Mouse (Mus musculus) MEL (cell line): ENCODE measurements around the gene Sar1a. TPM values are rescaled to one million over a fixed set of nuclear protein-coding genes. Genes with fewer than 3 reads are reported as not detected.

Source experiments
- DNase-seq: peaks from one replicate; pipeline ENCODE4 v3.0.0; 2011; ENCODE audit warnings: low read depth, low spot score
- H3K27ac ChIP-seq: 2 replicates; pipeline ENCODE4 v1.5.1; 2012; ENCODE audit warnings: low read depth, mild to moderate bottlenecking, control low read depth, low read length, moderate library complexity; ENCODE audit not compliant: control insufficient read depth
- H3K27me3 ChIP-seq, 2 experiments: fragments of 150-350 bp in 1 of 2; sonication (generic) in 1 of 2; 2 replicates each; pipeline ENCODE4 v1.6.1; 2012; ENCODE audit warnings: low read length in 2 of 2, mild to moderate bottlenecking in 2 of 2, improper control_type of control experiment in 1 of 2, moderate library complexity in 1 of 2; ENCODE audit not compliant: insufficient read depth in 2 of 2, control insufficient read depth in 1 of 2
- H3K36me3 ChIP-seq, 2 experiments: 2 replicates each; pipeline ENCODE4 v1.6.1; 2012 to 2014; ENCODE audit warnings: low read length in 2 of 2, improper control_type of control experiment in 1 of 2, inconsistent platforms in 1 of 2, mild to moderate bottlenecking in 1 of 2; ENCODE audit not compliant: insufficient read depth in 2 of 2, control insufficient read depth in 1 of 2
- H3K4me1 ChIP-seq, 2 experiments: fragments of 150-350 bp in 1 of 2; sonication (generic) in 1 of 2; 2 replicates each; pipeline ENCODE4 v1.6.1; 2012; ENCODE audit warnings: low read length in 2 of 2, improper control_type of control experiment in 1 of 2, mild to moderate bottlenecking in 1 of 2; ENCODE audit not compliant: insufficient read depth in 2 of 2, control insufficient read depth in 1 of 2
- H3K4me3 ChIP-seq, 2 experiments: fragments of 150-350 bp in 1 of 2; sonication (generic) in 1 of 2; 2 replicates each; pipeline ENCODE4 v1.5.1; 2012; ENCODE audit warnings: low read depth in 2 of 2, low read length in 2 of 2, mild to moderate bottlenecking in 2 of 2, moderate library complexity in 2 of 2, control low read depth in 1 of 2, improper control_type of control experiment in 1 of 2; ENCODE audit not compliant: control insufficient read depth in 1 of 2, insufficient read depth in 1 of 2
- H3K79me2 ChIP-seq: 2 replicates; pipeline ENCODE4 v1.6.1; 2012; ENCODE audit warnings: mild to moderate bottlenecking, low read length, moderate library complexity; ENCODE audit not compliant: control insufficient read depth, poor library complexity, insufficient read depth
- H3K9ac ChIP-seq: 2 replicates; pipeline ENCODE4 v1.6.1; 2012; ENCODE audit warnings: low read depth, mild to moderate bottlenecking, control low read depth, low read length, moderate library complexity; ENCODE audit not compliant: control insufficient read depth, poor library complexity, severe bottlenecking
- H3K9me3 ChIP-seq: fragments of 150-350 bp; sonication (generic); replicated peaks from 2 replicates; pipeline ENCODE4 v1.6.1; 2012; ENCODE audit warnings: mild to moderate bottlenecking, low read length, improper control_type of control experiment, moderate library complexity; ENCODE audit not compliant: insufficient read depth
- BHLHE40 ChIP-seq: IDR thresholded peaks from 2 replicates; pipeline ENCODE4 v1.6.1; 2012; ENCODE audit warnings: low read depth, mild to moderate bottlenecking, inconsistent platforms, low read length, improper control_type of control experiment, borderline replicate concordance
- CHD1 ChIP-seq: IDR thresholded peaks from 2 replicates; pipeline ENCODE4 v1.6.1; 2012; ENCODE audit warnings: low read depth, mild to moderate bottlenecking, inconsistent platforms, low read length, improper control_type of control experiment
- CHD2 ChIP-seq: IDR thresholded peaks from 2 replicates; pipeline ENCODE4 v1.6.1; 2011; ENCODE audit warnings: low read length, improper control_type of control experiment
- CTCF ChIP-seq, 3 experiments: IDR thresholded peaks in 2 of 3; conservative IDR thresholded peaks in 1 of 3; 2 replicates each; pipeline ENCODE4 v1.5.1; 2011 to 2012; ENCODE audit warnings: low read length in 3 of 3, low read depth in 2 of 3, mild to moderate bottlenecking in 2 of 3, improper control_type of control experiment in 1 of 3, inconsistent platforms in 1 of 3, mixed read lengths in 1 of 3, moderate library complexity in 1 of 3; ENCODE audit not compliant: control insufficient read depth in 1 of 3, insufficient read depth in 1 of 3, poor library complexity in 1 of 3, severe bottlenecking in 1 of 3
- E2F4 ChIP-seq: IDR thresholded peaks from 2 replicates; pipeline ENCODE4 v1.6.1; 2011; ENCODE audit warnings: low read depth, low read length, improper control_type of control experiment, borderline replicate concordance
- ELF1 ChIP-seq: IDR thresholded peaks from 2 replicates; pipeline ENCODE4 v1.6.1; 2014; ENCODE audit warnings: low read depth, mild to moderate bottlenecking, inconsistent platforms, low read length, improper control_type of control experiment, moderate library complexity
- EP300 ChIP-seq, 2 experiments: IDR thresholded peaks; 2 replicates each; pipeline ENCODE4 v1.6.1; 2011; ENCODE audit warnings: improper control_type of control experiment in 2 of 2, low read length in 2 of 2, low read depth in 1 of 2, mild to moderate bottlenecking in 1 of 2
- ETS1 ChIP-seq: IDR thresholded peaks from 2 replicates; pipeline ENCODE4 v1.6.1; 2012; ENCODE audit warnings: low read depth, mild to moderate bottlenecking, inconsistent platforms, low read length, improper control_type of control experiment, moderate library complexity
- GABPA ChIP-seq: IDR thresholded peaks from 2 replicates; pipeline ENCODE4 v1.6.1; 2012; ENCODE audit warnings: low read depth, mild to moderate bottlenecking, inconsistent platforms, low read length, improper control_type of control experiment, moderate library complexity
- GATA1 ChIP-seq: IDR thresholded peaks from 2 replicates; pipeline ENCODE4 v1.6.1; 2011; ENCODE audit warnings: low read depth, low read length, improper control_type of control experiment
- HCFC1 ChIP-seq: IDR thresholded peaks from 2 replicates; pipeline ENCODE4 v1.6.1; 2012; ENCODE audit warnings: low read depth, mild to moderate bottlenecking, inconsistent platforms, low read length, improper control_type of control experiment, moderate library complexity
- JUND ChIP-seq: IDR thresholded peaks from 2 replicates; pipeline ENCODE4 v1.6.1; 2011; ENCODE audit warnings: low read depth, mild to moderate bottlenecking, improper control_type of control experiment, low read length
- KAT2A ChIP-seq: conservative IDR thresholded peaks from 2 replicates; pipeline ENCODE4 v1.6.1; 2012; ENCODE audit warnings: low read depth, low read length, improper control_type of control experiment, inconsistent platforms
- MAFK ChIP-seq: IDR thresholded peaks from 2 replicates; pipeline ENCODE4 v1.6.1; 2011; ENCODE audit warnings: low read depth, mild to moderate bottlenecking, low read length, improper control_type of control experiment, borderline replicate concordance
- MAX ChIP-seq: IDR thresholded peaks from 2 replicates; pipeline ENCODE4 v1.6.1; 2011; ENCODE audit warnings: low read length, improper control_type of control experiment
- MAZ ChIP-seq: IDR thresholded peaks from 2 replicates; pipeline ENCODE4 v1.6.1; 2012; ENCODE audit warnings: low read depth, mild to moderate bottlenecking, inconsistent platforms, low read length, improper control_type of control experiment
- MEF2A ChIP-seq: IDR thresholded peaks from 2 replicates; pipeline ENCODE4 v1.6.1; 2014; ENCODE audit warnings: low read depth, mild to moderate bottlenecking, inconsistent platforms, low read length, improper control_type of control experiment; ENCODE audit not compliant: poor library complexity, insufficient replicate concordance, severe bottlenecking; ENCODE audit errors: extremely low read depth
- MXI1 ChIP-seq: IDR thresholded peaks from 2 replicates; pipeline ENCODE4 v1.6.1; 2011; ENCODE audit warnings: mild to moderate bottlenecking, low read depth, low read length, improper control_type of control experiment
- MYB ChIP-seq: IDR thresholded peaks from 2 replicates; pipeline ENCODE4 v1.6.1; 2011; ENCODE audit warnings: mild to moderate bottlenecking, low read depth, low read length, improper control_type of control experiment
- MYC ChIP-seq: IDR thresholded peaks from 2 replicates; pipeline ENCODE4 v1.6.1; 2011; ENCODE audit warnings: low read depth, mild to moderate bottlenecking, low read length, improper control_type of control experiment, moderate library complexity
- NELFE ChIP-seq: IDR thresholded peaks from 2 replicates; pipeline ENCODE4 v1.6.1; 2011; ENCODE audit warnings: low read depth, low read length, improper control_type of control experiment
- NRF1 ChIP-seq: IDR thresholded peaks from 2 replicates; pipeline ENCODE4 v1.6.1; 2014; ENCODE audit warnings: low read depth, mild to moderate bottlenecking, inconsistent platforms, low read length, improper control_type of control experiment, moderate library complexity; ENCODE audit not compliant: poor library complexity, insufficient read depth, severe bottlenecking
- POLR2A ChIP-seq, 2 experiments: IDR thresholded peaks; 2 replicates each; pipeline ENCODE4 v1.6.1; 2011 to 2012; ENCODE audit warnings: low read length in 2 of 2, mild to moderate bottlenecking in 2 of 2, control low read depth in 1 of 2, improper control_type of control experiment in 1 of 2, low read depth in 1 of 2, moderate library complexity in 1 of 2; ENCODE audit not compliant: control insufficient read depth in 1 of 2, insufficient read depth in 1 of 2, poor library complexity in 1 of 2
- POLR2AphosphoS2 ChIP-seq: IDR thresholded peaks from 2 replicates; pipeline ENCODE4 v1.6.1; 2011; ENCODE audit warnings: low read length, improper control_type of control experiment
- POLR2AphosphoS5 ChIP-seq: IDR thresholded peaks from 2 replicates; pipeline ENCODE4 v1.6.1; 2012; ENCODE audit warnings: low read depth, borderline replicate concordance, mild to moderate bottlenecking, inconsistent platforms, low read length, moderate library complexity, mixed read lengths
- RAD21 ChIP-seq: IDR thresholded peaks from 2 replicates; pipeline ENCODE4 v1.6.1; 2011; ENCODE audit warnings: mild to moderate bottlenecking, low read depth, low read length, improper control_type of control experiment
- RCOR1 ChIP-seq: IDR thresholded peaks from 2 replicates; pipeline ENCODE4 v1.6.1; 2012; ENCODE audit warnings: low read depth, mild to moderate bottlenecking, inconsistent platforms, low read length, improper control_type of control experiment
- SIN3A ChIP-seq: IDR thresholded peaks from 2 replicates; pipeline ENCODE4 v1.6.1; 2012; ENCODE audit warnings: low read length, improper control_type of control experiment, inconsistent platforms
- SMC3 ChIP-seq: IDR thresholded peaks from 2 replicates; pipeline ENCODE4 v1.6.1; 2011; ENCODE audit warnings: low read depth, low read length, improper control_type of control experiment
- TAL1 ChIP-seq: IDR thresholded peaks from 2 replicates; pipeline ENCODE4 v1.6.1; 2012; ENCODE audit warnings: mild to moderate bottlenecking, inconsistent platforms, low read length, moderate library complexity, mixed read lengths
- TBP ChIP-seq: IDR thresholded peaks from 2 replicates; pipeline ENCODE4 v1.8.0; 2011; ENCODE audit warnings: low read depth, low read length, improper control_type of control experiment
- TCF12 ChIP-seq: IDR thresholded peaks from 2 replicates; pipeline ENCODE4 v1.6.1; 2014; ENCODE audit warnings: low read depth, mild to moderate bottlenecking, inconsistent platforms, low read length, improper control_type of control experiment, moderate library complexity
- UBTF ChIP-seq: IDR thresholded peaks from 2 replicates; pipeline ENCODE4 v1.6.1; 2012; ENCODE audit warnings: low read depth, mild to moderate bottlenecking, inconsistent platforms, low read length, improper control_type of control experiment, moderate library complexity, borderline replicate concordance; ENCODE audit not compliant: insufficient read depth
- USF1 ChIP-seq: IDR thresholded peaks from 2 replicates; pipeline ENCODE4 v1.6.1; 2014; ENCODE audit warnings: low read depth, mild to moderate bottlenecking, inconsistent platforms, low read length, improper control_type of control experiment, moderate library complexity
- ZC3H11A ChIP-seq: IDR thresholded peaks from 2 replicates; pipeline ENCODE4 v1.6.1; 2012; ENCODE audit warnings: low read depth, mild to moderate bottlenecking, inconsistent platforms, low read length, improper control_type of control experiment
- ZKSCAN1 ChIP-seq: IDR thresholded peaks from 2 replicates; pipeline ENCODE4 v1.6.1; 2012; ENCODE audit warnings: low read depth, mild to moderate bottlenecking, inconsistent platforms, low read length, improper control_type of control experiment, moderate library complexity
- ZMIZ1 ChIP-seq: IDR thresholded peaks from 2 replicates; pipeline ENCODE4 v1.6.1; 2012; ENCODE audit warnings: low read depth, mild to moderate bottlenecking, inconsistent platforms, low read length, improper control_type of control experiment, moderate library complexity
- ZNF384 ChIP-seq: IDR thresholded peaks from 2 replicates; pipeline ENCODE4 v1.6.1; 2012; ENCODE audit warnings: low read depth, mild to moderate bottlenecking, inconsistent platforms, low read length, improper control_type of control experiment
- polyA plus RNA-seq, 2 experiments: library from polyadenylated mRNA; stranded (reverse) in 1 of 2; unstranded in 1 of 2; fragments of >175 nt in 1 of 2; fragments of >200 nt in 1 of 2; gene quantifications; 2 replicates each; pipeline versions ENCODE4 v1.2.1 to v1.2.4; 2012; ENCODE audit warnings: low replicate concordance in 2 of 2, low read depth in 1 of 2; ENCODE audit not compliant: insufficient read length in 2 of 2, insufficient read depth in 1 of 2, missing spikeins in 1 of 2
- total RNA-seq: library from RNA; depleted of rRNA; stranded (reverse); fragments of 300-350 nt; gene quantifications from 2 replicates; pipeline ENCODE4 v1.2.3, GENCODE M21; 2012

Sar1a gene
- total and polyA plus RNA-seq, 3 experiments, result 133 to 135 TPM; not detected in 1

- Histone ChIP-seq H3K79me2 (no peaks in the 10 kb centered on the region), H3K4me1 (peaks cover 9 to 25% of the 10 kb centered on the region in 2 experiments), H3K27me3 (no peaks in the 10 kb centered on the region), H3K9me3 (no peaks in the 10 kb centered on the region), H3K27ac (peak overlapping the region; percentile 89), H3K9ac (peak overlapping the region; percentile 16; the same call in 1 of the 2 replicates), H3K36me3 (peaks cover 27 to 36% of the 10 kb centered on the region in 2 experiments), H3K4me3 (no peak overlapping the region)
- DNase-seq, result peak; percentile 82
- TF ChIP-seq MYC (0 out of 2 replicates have a peak, but pooled peaks have one; percentile 21), CHD1 (no peak), MEF2A (peak; percentile 30; the same call in 1 of the 2 replicates), TAL1 (0 out of 2 replicates have a peak, but pooled peaks have one; percentile 19), MAFK (peak; percentile 19; the same call in 1 of the 2 replicates), CHD2 (no peak), POLR2AphosphoS2 (peak; percentile 29; the same call in 1 of the 2 replicates), ZNF384 (no peak; the same call in 1 of the 2 replicates), MXI1 (no peak; the same call in 1 of the 2 replicates), NRF1 (no peak), E2F4 (no peak), SIN3A (no peak; the same call in 1 of the 2 replicates), RCOR1 (peak; percentile 53; the same call in 1 of the 2 replicates), TBP (no peak), MYB (no peak), SMC3 (no peak), MAX (peak; percentile 18; the same call in 1 of the 2 replicates), POLR2A (IDR thresholded peaks at IDR 0.05; ENCODE audit: control insufficient read depth in 1 of 2, insufficient read depth in 1 of 2, low read depth in 1 of 2, low read length in 2 of 2, poor library complexity in 1 of 2) (no peak), HCFC1 (no peak), ZC3H11A (no peak), USF1 (no peak), BHLHE40 (no peak), JUND (no peak), CTCF (IDR thresholded peaks at IDR 0.05 in 2 of 3, conservative IDR thresholded peaks at IDR 0.05 in 1 of 3; ENCODE audit: control insufficient read depth in 1 of 3, insufficient read depth in 1 of 3, low read depth in 2 of 3, low read length in 3 of 3, poor library complexity in 1 of 3, severe bottlenecking in 1 of 3) (no peak), POLR2AphosphoS5 (no peak), EP300 (IDR thresholded peaks at IDR 0.05; ENCODE audit: low read depth in 1 of 2, low read length in 2 of 2) (peak; percentile 60 to 77), ZKSCAN1 (no peak), GABPA (no peak), NELFE (no peak), ETS1 (peak; percentile 79), GATA1 (peak; percentile 81), UBTF (no peak), TCF12 (peak; percentile 64; the same call in 1 of the 2 replicates), RAD21 (no peak), ELF1 (no peak), ZMIZ1 (no peak), MAZ (no peak), KAT2A (peak; percentile 42; the same call in 1 of the 2 replicates)
These were observed 14.4 kb upstream of the Sar1a start for GRCm38 (mm10) chr10:61665651-61666050.
